8 mouse cellular contexts compared by ENCODE assay signal in genomic region chr4:43442044-43442443, GRCm38 (mm10). TPM values are rescaled to one million over a fixed set of nuclear protein-coding genes. Genes with fewer than 3 reads are reported as not detected.
A peak's percentile ranks its signal among the peaks of the same experiment; 100 is the strongest.
DNase-seq lines count a peak whose midpoint lies in the region; ATAC-seq and TF ChIP-seq lines count a peak whose summit lies in the region.

No protein-coding gene starts in this region.

- peak overlapping the region; percentile 21; the same call in 1 of the 2 replicates for H3K27ac ChIP-seq in CH12.LX (ENCODE audit: insufficient read depth, low read depth)
- peak overlapping the region; percentile 85 for H3K27ac ChIP-seq in forebrain, embryonic 11.5 days (ENCODE audit: low read depth, low read length)
- peak overlapping the region; percentile 99 for H3K27ac ChIP-seq in heart, embryonic 16.5 days (ENCODE audit: low read length)
- peak overlapping the region; percentile 79 for H3K27ac ChIP-seq in liver, embryonic 15.5 days (replicated peaks)
- peak overlapping the region; percentile 92 for H3K27ac ChIP-seq in neural tube, embryonic 12.5 days

- peak overlapping the region; percentile 83 for H3K9ac ChIP-seq in CH12.LX (ENCODE audit: insufficient read depth, low read depth)
- peak overlapping the region; percentile 94 for H3K9ac ChIP-seq in forebrain, embryonic 11.5 days (ENCODE audit: low read length)
- peak overlapping the region; percentile 99 for H3K9ac ChIP-seq in heart, embryonic 16.5 days (ENCODE audit: low read length)
- H3K9ac ChIP-seq in liver, embryonic 15.5 days: peak overlapping the region; percentile 69
- H3K9ac ChIP-seq in neural tube, embryonic 12.5 days: peak overlapping the region; percentile 98

- dilution Hi-C loops in CH12.LX (cut with MboI; ENCODE audit: extremely low pct_ligation_motif_present, extremely low pct_unique_long_range_greater_than_20kb, low sequenced_read_pairs): no loop called here

- no peak for TF ChIP-seq EP300 in CH12.LX (IDR thresholded peaks at IDR 0.05; ENCODE audit: low read length)

- TF ChIP-seq CTCF in CH12.LX (conservative IDR thresholded peaks at IDR 0.05 in 1 of 2, IDR thresholded peaks at IDR 0.05 in 1 of 2; ENCODE audit: low read depth in 2 of 2, low read length in 2 of 2): peak; percentile 73 to 95

- H3K4me1 ChIP-seq in CH12.LX (ENCODE audit: control insufficient read depth in 1 of 2, insufficient read depth in 2 of 2): peaks cover 4 to 10% of the 10 kb centered on the region in 2 experiments; a peak in 3 of 4 replicates
- H3K4me1 ChIP-seq in forebrain, embryonic 11.5 days (replicated peaks; ENCODE audit: control insufficient read depth, insufficient read depth, low read length): peaks cover 1% of the 10 kb centered on the region; the same call in 1 of the 2 replicates
- peaks cover 9% of the 10 kb centered on the region for H3K4me1 ChIP-seq in heart, embryonic 16.5 days (ENCODE audit: control insufficient read depth, insufficient read depth, low read length)
- H3K4me1 ChIP-seq in liver, embryonic 15.5 days (replicated peaks): peaks cover 20% of the 10 kb centered on the region
- peaks cover 14% of the 10 kb centered on the region for H3K4me1 ChIP-seq in neural tube, embryonic 12.5 days

- H3K27me3 ChIP-seq in CH12.LX (replicated peaks): peaks cover 10% of the 10 kb centered on the region
- H3K27me3 ChIP-seq in forebrain, embryonic 11.5 days (ENCODE audit: control insufficient read depth, insufficient read depth, low read length): no peaks in the 10 kb centered on the region
- H3K27me3 ChIP-seq in heart, embryonic 16.5 days (ENCODE audit: control insufficient read depth, insufficient read depth, low read length): no peaks in the 10 kb centered on the region
- H3K27me3 ChIP-seq in liver, embryonic 15.5 days: peaks cover 29% of the 10 kb centered on the region
- H3K27me3 ChIP-seq in neural tube, embryonic 12.5 days (replicated peaks): no peaks in the 10 kb centered on the region

- H3K4me2 ChIP-seq in CH12.LX (ENCODE audit: insufficient read depth, low read depth, poor library complexity, severe bottlenecking): peak overlapping the region; percentile 88
- H3K4me2 ChIP-seq in forebrain, embryonic 11.5 days (ENCODE audit: low read depth, low read length, severe bottlenecking): peak overlapping the region; percentile 95
- peak overlapping the region; percentile 97 for H3K4me2 ChIP-seq in heart, embryonic 16.5 days (ENCODE audit: low read depth, low read length)
- peak overlapping the region; percentile 97 for H3K4me2 ChIP-seq in liver, embryonic 15.5 days
- H3K4me2 ChIP-seq in neural tube, embryonic 12.5 days (replicated peaks): peak overlapping the region; percentile 94

- H3K4me3 ChIP-seq in CH12.LX (replicated peaks in 1 of 3; ENCODE audit: low read depth in 2 of 3, low read length in 2 of 3, poor library complexity in 1 of 3): peak overlapping the region; percentile 64 to 70 (median 65)
- H3K4me3 ChIP-seq in forebrain, embryonic 11.5 days (ENCODE audit: low read depth, low read length): peak overlapping the region; percentile 95
- H3K4me3 ChIP-seq in heart, embryonic 16.5 days (ENCODE audit: low read length): peak overlapping the region; percentile 91
- H3K4me3 ChIP-seq in liver, embryonic 15.5 days (replicated peaks): peak overlapping the region; percentile 69
- peak overlapping the region; percentile 97 for H3K4me3 ChIP-seq in neural tube, embryonic 12.5 days

- in situ Hi-C loops in CH12.LX (cut with MboI; ENCODE audit: low pct_ligation_motif_present, low pct_unique_long_range_greater_than_20kb, low sequenced_read_pairs): loop anchor here (5.0 kb wide), 1 partner anchor 40 kb away; the partner anchor contains the start of gene Sit1

- under 1% methylated on average over 33 of the region's 33 CpGs for WGBS in forebrain, embryonic 11.5 days
- WGBS in heart, embryonic 16.5 days: under 1% methylated on average over 33 of the region's 33 CpGs
- under 1% methylated on average over 33 of the region's 33 CpGs for WGBS in liver, embryonic 15.5 days (ENCODE audit: insufficient replicate concordance)
- WGBS in neural tube, embryonic 12.5 days: under 1% methylated on average over 33 of the region's 33 CpGs

- DNase-seq in CH12.LX (ENCODE audit: extremely low read depth): peak; percentile 99
- DNase-seq in c-Kit-positive CD71-positive TER-119-negative erythroid progenitor cells, embryonic 14.5 days (ENCODE audit: low read depth): peak; percentile 100
- peak; percentile 99 for DNase-seq in forebrain, embryonic 11.5 days (ENCODE audit: low spot score)
- DNase-seq in kidney, postnatal 36 days: peak; percentile 99
- peak; percentile 98 for DNase-seq in telencephalon, adult 2 months (ENCODE audit: low read depth, low spot score)

- H3K9me3 ChIP-seq in CH12.LX (replicated peaks; ENCODE audit: low read length): no peaks in the 10 kb centered on the region
- H3K9me3 ChIP-seq in forebrain, embryonic 11.5 days (ENCODE audit: control insufficient read depth, low read length): no peaks in the 10 kb centered on the region
- H3K9me3 ChIP-seq in heart, embryonic 16.5 days (replicated peaks; ENCODE audit: control insufficient read depth, low read length): no peaks in the 10 kb centered on the region
- no peaks in the 10 kb centered on the region for H3K9me3 ChIP-seq in liver, embryonic 15.5 days (replicated peaks)
- H3K9me3 ChIP-seq in neural tube, embryonic 12.5 days: no peaks in the 10 kb centered on the region

- TF ChIP-seq RAD21 in CH12.LX (IDR thresholded peaks at IDR 0.05; ENCODE audit: low read depth, low read length): peak; percentile 92

- no peaks in the 10 kb centered on the region for H3K79me2 ChIP-seq in CH12.LX (replicated peaks; ENCODE audit: control insufficient read depth, extremely low read depth, insufficient read depth, poor library complexity, severe bottlenecking)

- peaks cover 4 to 26% of the 10 kb centered on the region in 2 experiments for H3K36me3 ChIP-seq in CH12.LX (replicated peaks in 1 of 2; ENCODE audit: control insufficient read depth in 1 of 2, insufficient read depth in 1 of 2, low read length in 1 of 2)
- H3K36me3 ChIP-seq in forebrain, embryonic 11.5 days (ENCODE audit: control insufficient read depth, insufficient read depth, low read length): no peaks in the 10 kb centered on the region; the same call in 1 of the 2 replicates
- H3K36me3 ChIP-seq in heart, embryonic 16.5 days (ENCODE audit: control insufficient read depth, insufficient read depth): peaks cover 14% of the 10 kb centered on the region
- peaks cover 6% of the 10 kb centered on the region; the same call in 1 of the 2 replicates for H3K36me3 ChIP-seq in liver, embryonic 15.5 days (replicated peaks)
- H3K36me3 ChIP-seq in neural tube, embryonic 12.5 days: peaks cover 18% of the 10 kb centered on the region

- peak; percentile 71 for TF ChIP-seq POLR2A in CH12.LX (IDR thresholded peaks at IDR 0.05; ENCODE audit: low read depth, low read length)

- ATAC-seq in forebrain, embryonic 11.5 days (replicated peaks; ENCODE audit: low FRiP score): peak; percentile 94
- ATAC-seq in heart, embryonic 16.5 days (replicated peaks; ENCODE audit: extremely low read depth, insufficient read depth, low FRiP score): peak; percentile 95
- ATAC-seq in liver, embryonic 15.5 days (ENCODE audit: insufficient read depth): peak; percentile 87
- peak; percentile 96 for ATAC-seq in neural tube, embryonic 12.5 days (ENCODE audit: low FRiP score, low read depth)

RNA-seq across cellular contexts. Expression of gene Tesk1, which starts 0.3 kb away (rescaled TPM):
- total RNA-seq in CH12.LX (2012; rRNA removed) (4.5 and 5.2 TPM in 2 replicates), CH12.LX (2014; rRNA removed) (1.7 and 1.9 TPM in 2 replicates)
- polyA plus RNA-seq in CH12.LX (2012; ENCODE audit: insufficient read length, low read depth): 6.0 and 7.3 TPM in 2 replicates
- polyA plus RNA-seq in forebrain, embryonic 11.5 days (2014; fragmentation: Nextera tagmentation; extraction: Ambion mirVana): 9.3 and 10.7 TPM in 2 replicates
- 1.6 and 4.9 TPM in 2 replicates for polyA plus RNA-seq in heart, embryonic 16.5 days (2015; fragmentation: Nextera tagmentation; extraction: Ambion mirVana)
- polyA plus RNA-seq in liver, embryonic 15.5 days (2015; fragmentation: Nextera tagmentation; extraction: Ambion mirVana): 1.0 and 1.2 TPM in 2 replicates
- polyA plus RNA-seq in neural tube, embryonic 12.5 days (2016; fragmentation: Nextera tagmentation; extraction: Ambion mirVana): 14.9 and 15.4 TPM in 2 replicates

RNA-seq across cellular contexts. Expression of gene Cd72, which starts 12.4 kb away (rescaled TPM):
- total RNA-seq in CH12.LX (2012; rRNA removed) (24.0 and 30.3 TPM in 2 replicates), CH12.LX (2014; rRNA removed) (47.6 and 61.4 TPM in 2 replicates)
- 55.9 and 86.4 TPM in 2 replicates for polyA plus RNA-seq in CH12.LX (2012; ENCODE audit: insufficient read length, low read depth)
- polyA plus RNA-seq in forebrain, embryonic 11.5 days (2014; fragmentation: Nextera tagmentation; extraction: Ambion mirVana): 2.6 and 4.8 TPM in 2 replicates
- polyA plus RNA-seq in heart, embryonic 16.5 days (2015; fragmentation: Nextera tagmentation; extraction: Ambion mirVana): 3.2 and 4.3 TPM in 2 replicates
- polyA plus RNA-seq in liver, embryonic 15.5 days (2015; fragmentation: Nextera tagmentation; extraction: Ambion mirVana): 0.94 and 1.4 TPM in 2 replicates
- polyA plus RNA-seq in neural tube, embryonic 12.5 days (2016; fragmentation: Nextera tagmentation; extraction: Ambion mirVana): 2.7 and 2.9 TPM in 2 replicates

RNA-seq across cellular contexts. Expression of gene Fam166b, which starts 13.1 kb away (rescaled TPM):
- total RNA-seq in CH12.LX (2012; rRNA removed): not detected in 2 replicates
- not detected in 2 replicates for total RNA-seq in CH12.LX (2014; rRNA removed)
- not detected in 2 replicates for polyA plus RNA-seq in CH12.LX (2012; ENCODE audit: insufficient read length, low read depth)
- 0.28 and 0.31 TPM in 2 replicates for polyA plus RNA-seq in forebrain, embryonic 11.5 days (2014; fragmentation: Nextera tagmentation; extraction: Ambion mirVana)
- 0.21 and 0.31 TPM in 2 replicates for polyA plus RNA-seq in heart, embryonic 16.5 days (2015; fragmentation: Nextera tagmentation; extraction: Ambion mirVana)
- polyA plus RNA-seq in liver, embryonic 15.5 days (2015; fragmentation: Nextera tagmentation; extraction: Ambion mirVana): not detected in 2 replicates
- polyA plus RNA-seq in neural tube, embryonic 12.5 days (2016; fragmentation: Nextera tagmentation; extraction: Ambion mirVana): 0.34 TPM in 1 of 2 replicates, not detected in the other

RNA-seq across cellular contexts. Expression of gene Sit1, which starts 41.5 kb away (rescaled TPM):
- total RNA-seq in CH12.LX (2012; rRNA removed) (2.8 and 3.8 TPM in 2 replicates), CH12.LX (2014; rRNA removed) (10.5 and 10.8 TPM in 2 replicates)
- 10.1 and 12.5 TPM in 2 replicates for polyA plus RNA-seq in CH12.LX (2012; ENCODE audit: insufficient read length, low read depth)
- polyA plus RNA-seq in forebrain, embryonic 11.5 days (2014; fragmentation: Nextera tagmentation; extraction: Ambion mirVana): not detected in 2 replicates
- polyA plus RNA-seq in heart, embryonic 16.5 days (2015; fragmentation: Nextera tagmentation; extraction: Ambion mirVana): 2.0 and 3.9 TPM in 2 replicates
- polyA plus RNA-seq in liver, embryonic 15.5 days (2015; fragmentation: Nextera tagmentation; extraction: Ambion mirVana): 0.07 and 0.18 TPM in 2 replicates
- polyA plus RNA-seq in neural tube, embryonic 12.5 days (2016; fragmentation: Nextera tagmentation; extraction: Ambion mirVana): 0.17 TPM in 1 of 2 replicates, not detected in the other

RNA-seq across cellular contexts. Expression of gene Ccdc107, which starts 50.7 kb away (rescaled TPM):
- total RNA-seq in CH12.LX (2012; rRNA removed) (57.9 and 63.1 TPM in 2 replicates), CH12.LX (2014; rRNA removed) (23.0 and 33.4 TPM in 2 replicates)
- 30.5 and 32.6 TPM in 2 replicates for polyA plus RNA-seq in CH12.LX (2012; ENCODE audit: insufficient read length, low read depth)
- polyA plus RNA-seq in forebrain, embryonic 11.5 days (2014; fragmentation: Nextera tagmentation; extraction: Ambion mirVana): 50.3 and 54.3 TPM in 2 replicates
- polyA plus RNA-seq in heart, embryonic 16.5 days (2015; fragmentation: Nextera tagmentation; extraction: Ambion mirVana): 76.9 and 81.5 TPM in 2 replicates
- polyA plus RNA-seq in liver, embryonic 15.5 days (2015; fragmentation: Nextera tagmentation; extraction: Ambion mirVana): 33.5 and 34.2 TPM in 2 replicates
- 54.0 and 54.6 TPM in 2 replicates for polyA plus RNA-seq in neural tube, embryonic 12.5 days (2016; fragmentation: Nextera tagmentation; extraction: Ambion mirVana)

Comparison
In these comparisons a context has a peak if more than half of its experiments do, and no peak if none do; other contexts are left out.
1. Peak in every context shown above with its lines: DNase-seq, ATAC-seq, H3K4me3 ChIP-seq and H3K27ac ChIP-seq.
2. H3K27ac ChIP-seq: peak in every context shown above with its lines; median percentile 99 in heart, embryonic 16.5 days; 92 in neural tube, embryonic 12.5 days; 85 in forebrain, embryonic 11.5 days; 79 in liver, embryonic 15.5 days; 21 in CH12.LX.